Mouse (Mus musculus) midbrain, embryonic 16.5 days (tissue): ENCODE measurements around the gene Mrps23. TPM values are rescaled to one million over a fixed set of nuclear protein-coding genes. Genes with fewer than 3 reads are reported as not detected.
A peak's percentile ranks its signal among the peaks of the same experiment; 100 is the strongest.

ENCODE experiments used
- ATAC-seq: fragments of 200-750 bp; cut with Nextera tagmentation; 2 replicates; pipeline ENCODE4 v1.8.0; 2017; ENCODE audit warnings: moderate TSS enrichment
- H3K27ac ChIP-seq: fragments of 300-500 bp; sonication (generic); 2 replicates; pipeline ENCODE4 v1.5.1; 2014; ENCODE audit warnings: mild to moderate bottlenecking, low read length, mixed read lengths
- H3K27me3 ChIP-seq: fragments of 300-500 bp; sonication (generic); 2 replicates; pipeline ENCODE4 v1.6.1; 2014; ENCODE audit warnings: low read depth, low read length, mixed read lengths; ENCODE audit not compliant: control insufficient read depth, insufficient read depth
- H3K36me3 ChIP-seq: fragments of 300-500 bp; sonication (generic); 2 replicates; pipeline ENCODE4 v1.6.1; 2014; ENCODE audit warnings: mild to moderate bottlenecking, low read length, moderate library complexity, mixed read lengths; ENCODE audit not compliant: control insufficient read depth, insufficient read depth
- H3K4me1 ChIP-seq: fragments of 300-500 bp; sonication (generic); 2 replicates; pipeline ENCODE4 v1.6.1; 2014; ENCODE audit warnings: mild to moderate bottlenecking, low read length, mixed read lengths; ENCODE audit not compliant: control insufficient read depth, insufficient read depth
- H3K4me2 ChIP-seq: fragments of 300-500 bp; sonication (generic); 2 replicates; pipeline ENCODE4 v1.6.1; 2014; ENCODE audit warnings: mild to moderate bottlenecking, low read length, mixed read lengths
- H3K4me3 ChIP-seq: fragments of 300-500 bp; sonication (generic); 2 replicates; pipeline ENCODE4 v1.5.1; 2014; ENCODE audit warnings: low read depth, mild to moderate bottlenecking, low read length, moderate library complexity, mixed read lengths
- H3K9ac ChIP-seq: fragments of 300-500 bp; sonication (generic); 2 replicates; pipeline ENCODE4 v1.6.1; 2014; ENCODE audit warnings: low read depth, low read length, mixed read lengths
- H3K9me3 ChIP-seq: fragments of 300-500 bp; sonication (generic); replicated peaks from 2 replicates; pipeline ENCODE4 v1.6.1; 2014; ENCODE audit warnings: mild to moderate bottlenecking, low read length, mixed read lengths; ENCODE audit not compliant: control insufficient read depth, poor library complexity, severe bottlenecking
- WGBS: fragments of 180-500 bp; shearing (Covaris S2); extraction: QIAGEN DNeasy Blood & Tissue Kit; methylation state at CpG from one replicate; pipeline ENCODE4 v1.1.7; 2014; 5-methylcytosine and 5-hydroxymethylcytosine counted together
- polyA plus RNA-seq: library from polyadenylated mRNA; unstranded; fragments of >200 nt; fragmentation: Nextera tagmentation; extraction: Ambion mirVana; gene quantifications from 2 replicates; pipeline ENCODE4 v1.2.1, GENCODE M21; 2015

Mrps23 gene
- 65.4 and 66.9 TPM in 2 replicates for polyA plus RNA-seq

GRCm38 (mm10) chr11:88203712-88204532 is at the start of gene Mrps23:
Gene Mrps23 (plus strand): TSS chr11:88204388.
- Histone ChIP-seq H3K27me3 (no peaks in the 10 kb centered on the region), H3K27ac (peak within 1 kb of the TSS; percentile 76), H3K9ac (peak within 1 kb of the TSS; percentile 90), H3K9me3 (no peaks in the 10 kb centered on the region), H3K4me3 (peak within 1 kb of the TSS; percentile 88), H3K4me1 (peaks cover 16% of the 10 kb centered on the region), H3K4me2 (peak within 1 kb of the TSS; percentile 82), H3K36me3 (no peaks in the 10 kb centered on the region)
- ATAC-seq: peak; percentile 94
- WGBS: under 1% methylated on average over 51 of the region's 51 CpGs

DNA sequence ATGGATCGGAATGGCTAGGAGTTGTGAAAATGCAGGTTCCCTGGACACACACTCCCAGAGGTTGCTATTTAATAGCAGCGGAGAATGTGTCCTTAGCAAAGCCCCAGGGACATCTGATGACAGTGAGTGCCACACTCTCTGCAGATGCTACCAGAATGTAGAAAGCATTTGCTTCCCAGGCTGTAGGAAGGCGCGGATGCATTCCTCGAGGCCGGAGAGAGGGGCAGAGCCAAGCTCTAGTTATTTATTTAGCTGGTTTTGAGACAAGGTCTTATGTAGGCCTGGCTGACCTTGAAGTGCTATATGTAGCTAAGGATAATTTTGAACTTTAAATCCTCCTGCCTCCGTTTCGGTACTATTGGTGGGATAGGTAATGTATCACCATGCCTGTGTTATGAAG is 49.7 kb upstream of the Mrps23 start:
- H3K9me3 ChIP-seq: no peaks in the 10 kb centered on the region
- 72% methylated on average over 8 of the region's 8 CpGs for WGBS
- no peak overlapping the region for H3K4me2 ChIP-seq
- H3K4me1 ChIP-seq: peaks cover 31% of the 10 kb centered on the region
- no peak for ATAC-seq
- no peaks in the 10 kb centered on the region for H3K27me3 ChIP-seq
- H3K36me3 ChIP-seq: no peaks in the 10 kb centered on the region
- H3K4me3 ChIP-seq: no peak overlapping the region
- peak overlapping the region; percentile 24 for H3K27ac ChIP-seq
- H3K9ac ChIP-seq: no peak overlapping the region

GRCm38 (mm10) chr11:88155451-88155850 is 48.7 kb upstream of the Mrps23 start:
- ATAC-seq: no peak
- peak overlapping the region; percentile 46; the same call in 1 of the 2 replicates for H3K9ac ChIP-seq
- H3K4me1 ChIP-seq: peaks cover 38% of the 10 kb centered on the region
- H3K27ac ChIP-seq: peak overlapping the region; percentile 28; the same call in 1 of the 2 replicates
- 50% methylated on average over 3 of the region's 3 CpGs for WGBS
- no peaks in the 10 kb centered on the region for H3K27me3 ChIP-seq
- H3K4me2 ChIP-seq: no peak overlapping the region
- H3K9me3 ChIP-seq: no peaks in the 10 kb centered on the region
- no peaks in the 10 kb centered on the region for H3K36me3 ChIP-seq
- H3K4me3 ChIP-seq: no peak overlapping the region

- ATAC-seq: no peak
- Histone ChIP-seq H3K4me2 (no peak overlapping the region), H3K27ac (no peak overlapping the region), H3K9ac (no peak overlapping the region), H3K9me3 (no peaks in the 10 kb centered on the region), H3K4me1 (peaks cover 40% of the 10 kb centered on the region), H3K4me3 (no peak overlapping the region), H3K27me3 (no peaks in the 10 kb centered on the region), H3K36me3 (no peaks in the 10 kb centered on the region)
- WGBS: 66% methylated on average over 8 of the region's 8 CpGs
These were observed 48.2 kb upstream of the Mrps23 start for GRCm38 (mm10) chr11:88155998-88156397.

- Histone ChIP-seq H3K9me3 (no peaks in the 10 kb centered on the region), H3K36me3 (no peaks in the 10 kb centered on the region), H3K4me1 (peaks cover 40% of the 10 kb centered on the region), H3K4me3 (no peak overlapping the region), H3K4me2 (no peak overlapping the region), H3K9ac (no peak overlapping the region), H3K27me3 (no peaks in the 10 kb centered on the region), H3K27ac (no peak overlapping the region)
- WGBS: 38% methylated on average over 2 of the region's 2 CpGs
- no peak for ATAC-seq
These were observed 47.8 kb upstream of the Mrps23 start for GRCm38 (mm10) chr11:88156403-88156802.

DNA sequence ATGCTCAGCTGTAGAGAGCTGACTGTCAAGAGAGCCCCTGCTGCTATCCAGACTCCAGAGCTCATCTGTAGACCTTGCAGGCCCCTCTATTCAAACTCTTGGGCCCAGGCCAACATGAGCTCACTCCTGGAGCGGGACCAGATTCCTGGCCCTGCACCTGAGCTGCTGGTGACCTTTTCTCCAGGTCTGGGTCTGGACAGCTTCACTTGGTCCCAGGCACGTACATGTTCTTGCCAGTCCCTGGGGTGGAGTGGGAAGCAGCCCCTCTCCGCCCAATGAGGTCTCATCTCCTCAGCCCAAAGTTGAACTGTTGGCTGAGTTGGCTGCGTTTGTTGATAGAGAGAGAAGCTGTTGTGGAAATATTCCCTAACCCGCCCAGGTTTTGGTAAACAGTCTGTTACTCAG is 45.3 kb upstream of the Mrps23 start:
- no peak overlapping the region for H3K4me2 ChIP-seq
- no peak overlapping the region for H3K9ac ChIP-seq
- peak overlapping the region; percentile 28; the same call in 1 of the 2 replicates for H3K27ac ChIP-seq
- no peak overlapping the region for H3K4me3 ChIP-seq
- H3K27me3 ChIP-seq: no peaks in the 10 kb centered on the region
- no peak for ATAC-seq
- no peaks in the 10 kb centered on the region for H3K36me3 ChIP-seq
- WGBS: 80% methylated on average over 5 of the region's 5 CpGs
- no peaks in the 10 kb centered on the region for H3K9me3 ChIP-seq
- peaks cover 46% of the 10 kb centered on the region for H3K4me1 ChIP-seq

- H3K27me3 ChIP-seq: no peaks in the 10 kb centered on the region
- H3K9ac ChIP-seq: no peak overlapping the region
- WGBS: 72% methylated on average over 11 of the region's 11 CpGs
- H3K4me1 ChIP-seq: peaks cover 45% of the 10 kb centered on the region
- no peaks in the 10 kb centered on the region for H3K36me3 ChIP-seq
- peak overlapping the region; percentile 53 for H3K27ac ChIP-seq
- no peak overlapping the region for H3K4me3 ChIP-seq
- H3K9me3 ChIP-seq: no peaks in the 10 kb centered on the region
- H3K4me2 ChIP-seq: no peak overlapping the region
- ATAC-seq: no peak
These were observed 44.8 kb upstream of the Mrps23 start for GRCm38 (mm10) chr11:88159389-88159788.

GRCm38 (mm10) chr11:88160316-88160715 is 43.9 kb upstream of the Mrps23 start:
- ATAC-seq: no peak
- peak overlapping the region; percentile 92 for H3K27ac ChIP-seq
- H3K4me2 ChIP-seq: no peak overlapping the region
- H3K9ac ChIP-seq: no peak overlapping the region
- H3K4me1 ChIP-seq: peaks cover 44% of the 10 kb centered on the region
- no peaks in the 10 kb centered on the region for H3K9me3 ChIP-seq
- no peak overlapping the region for H3K4me3 ChIP-seq
- WGBS: 41% methylated on average over 5 of the region's 5 CpGs
- H3K36me3 ChIP-seq: no peaks in the 10 kb centered on the region
- H3K27me3 ChIP-seq: no peaks in the 10 kb centered on the region

DNA sequence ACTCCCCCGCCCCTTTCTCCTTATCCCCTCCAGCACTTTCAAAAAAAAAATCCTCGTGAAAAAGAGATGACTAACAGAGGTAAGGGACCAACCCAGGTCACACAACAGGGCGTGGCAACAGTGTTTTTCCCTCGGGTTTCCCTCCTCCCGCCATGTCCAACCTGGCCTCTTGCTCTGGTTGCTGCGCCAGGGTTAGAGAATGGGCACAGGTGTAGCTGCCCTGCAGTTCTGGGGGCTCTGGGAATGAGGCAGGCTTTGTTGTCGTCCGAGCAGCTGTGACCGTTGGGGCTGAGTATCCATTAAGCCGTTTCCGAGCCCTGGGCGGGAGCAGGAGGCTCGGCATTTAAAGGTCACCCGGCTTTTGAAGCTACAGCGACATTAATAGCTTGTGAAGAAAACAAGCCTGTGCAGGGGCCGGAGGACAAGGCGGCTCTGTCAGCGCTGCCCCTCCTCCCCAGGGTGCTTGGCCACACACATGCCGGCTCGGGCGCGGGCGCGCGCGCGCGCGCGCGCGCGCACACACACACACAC is 43.1 kb upstream of the Mrps23 start:
- under 1% methylated on average over 18 of the region's 33 CpGs for WGBS
- H3K27ac ChIP-seq: peak overlapping the region; percentile 92
- H3K4me1 ChIP-seq: peaks cover 41% of the 10 kb centered on the region
- H3K9me3 ChIP-seq: no peaks in the 10 kb centered on the region
- H3K4me3 ChIP-seq: peak overlapping the region; percentile 45
- peak; percentile 75 for ATAC-seq
- H3K27me3 ChIP-seq: no peaks in the 10 kb centered on the region
- H3K9ac ChIP-seq: peak overlapping the region; percentile 77
- no peaks in the 10 kb centered on the region for H3K36me3 ChIP-seq
- peak overlapping the region; percentile 84 for H3K4me2 ChIP-seq
